Mouse (Mus musculus): ENCODE data around the gene Arpc1b.
"Not testable (repeated sequence)": the region's sequence is repeated elsewhere in the genome, so short reads cannot be mapped to it uniquely, and the experiment has no call there.

GRCm38 (mm10) chr5:145101451-145101850 lies 12.6 kb upstream of the Arpc1b start:
- TF ChIP-seq CTCF (conservative IDR thresholded peaks at IDR 0.05; ENCODE audit: low read length); POU5F1 (IDR thresholded peaks at IDR 0.05; ENCODE audit: borderline replicate concordance, low read length); NANOG (IDR thresholded peaks at IDR 0.05; ENCODE audit: borderline replicate concordance, low read length): not testable (repeated sequence)
